Mouse (Mus musculus) brain, adult 2 months (tissue): ENCODE data around the gene Pqlc3.

Source experiments
- DNase-seq: peaks from one replicate; pipeline ENCODE4 v3.0.0; 2011; ENCODE audit warnings: low read depth, low spot score

The Pqlc3 gene

GRCm38 (mm10) chr12:17009466-17009865 is 9.3 kb upstream of the Pqlc3 start:
- no peak for DNase-seq

- DNase-seq = no peak
Observed at GRCm38 (mm10) chr12:17001211-17001610, 1.0 kb upstream of the Pqlc3 start.

- no peak for DNase-seq
Observed at GRCm38 (mm10) chr12:17000628-17001027, 420 bp upstream of the Pqlc3 start.

- no peak for DNase-seq
Observed at GRCm38 (mm10) chr12:16999146-16999545, 1.1 kb downstream of the Pqlc3 start.

GRCm38 (mm10) chr12:16996886-16997462 is 3.2 kb downstream of the Pqlc3 start:
- peak; percentile 49 for DNase-seq

- DNase-seq = no peak
Observed at GRCm38 (mm10) chr12:16996281-16996680, 3.9 kb downstream of the Pqlc3 start.

- no peak for DNase-seq
Observed at GRCm38 (mm10) chr12:16994291-16994690, 5.9 kb downstream of the Pqlc3 start.

GRCm38 (mm10) chr12:16992355-16992754 is 7.9 kb downstream of the Pqlc3 start:
- no peak for DNase-seq

GRCm38 (mm10) chr12:16991376-16991775 is 8.8 kb downstream of the Pqlc3 start:
- no peak for DNase-seq

- DNase-seq = no peak
Observed at GRCm38 (mm10) chr12:16985778-16986177, 14.4 kb downstream of the Pqlc3 start.

- DNase-seq = no peak
Observed at GRCm38 (mm10) chr12:16977120-16977519, 23.1 kb downstream of the Pqlc3 start.

- no peak for DNase-seq
Observed at GRCm38 (mm10) chr12:16966811-16967210, 33.4 kb downstream of the Pqlc3 start.

- DNase-seq = no peak
Observed at GRCm38 (mm10) chr12:16963354-16963753, 36.9 kb downstream of the Pqlc3 start.

GRCm38 (mm10) chr12:16958851-16959250 is 41.4 kb downstream of the Pqlc3 start:
- DNase-seq = peak; percentile 30

GRCm38 (mm10) chr12:16948239-16948638 is 52.0 kb downstream of the Pqlc3 start:
- no peak for DNase-seq

GRCm38 (mm10) chr12:16941976-16942375 is 58.2 kb downstream of the Pqlc3 start:
- DNase-seq = no peak
